Mouse (Mus musculus): ENCODE measurements around the gene Henmt1.

GRCm38 (mm10) chr3:108933557-108933956 is 6.1 kb upstream of the Henmt1 start:
- no peak for TF ChIP-seq POLR2A (IDR thresholded peaks at IDR 0.05; ENCODE audit: extremely low read depth, insufficient read depth, low read length)
- no peak for TF ChIP-seq CTCF (IDR thresholded peaks at IDR 0.05; ENCODE audit: low read depth, low read length)
